Mouse (Mus musculus) embryonic fibroblast, embryonic 13.5 days (primary cell): ENCODE data around the gene Mcrip2.

ENCODE experiments used
- CTCF ChIP-seq: IDR thresholded peaks from 2 replicates; pipeline ENCODE4 v1.5.1; 2011; ENCODE audit warnings: mild to moderate bottlenecking, control low read depth, low read length, moderate library complexity, borderline replicate concordance; ENCODE audit not compliant: insufficient read depth
- POLR2A ChIP-seq: IDR thresholded peaks from 2 replicates; pipeline ENCODE4 v1.6.1; 2011; ENCODE audit warnings: low read depth, mild to moderate bottlenecking, control low read depth, low read length, moderate library complexity

DNA sequence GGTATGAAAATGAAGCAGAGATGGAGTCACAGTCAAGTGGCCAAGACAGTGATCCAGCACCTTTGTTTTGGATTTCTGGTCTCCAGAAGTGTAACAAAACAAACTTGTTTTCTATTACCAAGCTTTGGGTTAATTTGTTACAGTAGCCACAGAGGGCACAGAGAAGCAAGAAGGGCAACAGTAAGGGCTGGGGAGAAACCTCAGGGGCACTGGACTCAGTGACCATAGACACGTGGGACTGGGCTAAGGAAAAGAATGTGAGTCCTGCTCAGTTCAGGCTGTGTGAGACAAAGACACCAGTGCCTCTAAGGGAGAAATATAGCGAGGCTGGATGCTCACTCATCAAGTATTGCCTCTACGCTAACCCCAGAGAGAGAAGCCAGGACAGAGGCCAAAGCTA, 4.1 kb upstream of the Mcrip2 start:
- TF ChIP-seq CTCF (no peak), POLR2A (no peak)
